Mouse (Mus musculus) intestine, embryonic 14.5 days (tissue): ENCODE measurements around the gene Akt1s1. TPM values are rescaled to one million over a fixed set of nuclear protein-coding genes. Genes with fewer than 3 reads are reported as not detected.

ENCODE experiments used
- ATAC-seq: fragments of 200-750 bp; cut with Nextera tagmentation; replicated peaks from 2 replicates; pipeline ENCODE4 v1.8.0; 2017; ENCODE audit warnings: low read depth, moderate number of reproducible peaks, moderate TSS enrichment, moderate library complexity; ENCODE audit not compliant: low FRiP score, low TSS enrichment
- DNase-seq: peaks from one replicate; pipeline ENCODE4 v3.0.0-alpha.2; 2018; ENCODE audit warnings: low spot score
- H3K27ac ChIP-seq: fragments of 300-500 bp; sonication (generic); 2 replicates; pipeline ENCODE4 v1.5.1; 2014; ENCODE audit warnings: low read depth, mild to moderate bottlenecking, control low read depth
- H3K27me3 ChIP-seq: fragments of 300-500 bp; sonication (generic); replicated peaks from 2 replicates; pipeline ENCODE4 v1.6.1; 2014; ENCODE audit warnings: low read length, control low read depth; ENCODE audit not compliant: control insufficient read depth, insufficient read depth
- H3K36me3 ChIP-seq: fragments of 300-500 bp; sonication (generic); 2 replicates; pipeline ENCODE4 v1.6.1; 2014; ENCODE audit warnings: low read length, control low read depth; ENCODE audit not compliant: control insufficient read depth, insufficient read depth
- H3K4me1 ChIP-seq: fragments of 300-500 bp; sonication (generic); replicated peaks from 2 replicates; pipeline ENCODE4 v1.6.1; 2014; ENCODE audit warnings: low read length, control low read depth, mixed read lengths; ENCODE audit not compliant: control insufficient read depth, insufficient read depth
- H3K4me2 ChIP-seq: fragments of 300-500 bp; sonication (generic); 2 replicates; pipeline ENCODE4 v1.6.1; 2014; ENCODE audit warnings: low read length
- H3K4me3 ChIP-seq: fragments of 300-500 bp; sonication (generic); 2 replicates; pipeline ENCODE4 v1.5.1; 2014; ENCODE audit warnings: low read depth, low read length, control low read depth, mixed read lengths
- H3K9ac ChIP-seq: fragments of 300-500 bp; sonication (generic); 2 replicates; pipeline ENCODE4 v1.6.1; 2014; ENCODE audit warnings: mild to moderate bottlenecking, low read length
- H3K9me3 ChIP-seq: fragments of 300-500 bp; sonication (generic); 2 replicates; pipeline ENCODE4 v1.6.1; 2016; ENCODE audit warnings: low read length, control low read depth; ENCODE audit not compliant: control insufficient read depth
- WGBS: fragments of 180-500 bp; shearing (Covaris S2); extraction: QIAGEN DNeasy Blood & Tissue Kit; methylation state at CpG from one replicate; pipeline ENCODE4 v1.1.7; 2014; 5-methylcytosine and 5-hydroxymethylcytosine counted together
- polyA plus RNA-seq: library from polyadenylated mRNA; unstranded; fragments of >200 nt; fragmentation: Nextera tagmentation; extraction: Ambion mirVana; gene quantifications from 2 replicates; pipeline ENCODE4 v1.2.1, GENCODE M21; 2014

Akt1s1 gene
- polyA plus RNA-seq, 1 experiment from 2014 or later: 68.0 TPM

DNA sequence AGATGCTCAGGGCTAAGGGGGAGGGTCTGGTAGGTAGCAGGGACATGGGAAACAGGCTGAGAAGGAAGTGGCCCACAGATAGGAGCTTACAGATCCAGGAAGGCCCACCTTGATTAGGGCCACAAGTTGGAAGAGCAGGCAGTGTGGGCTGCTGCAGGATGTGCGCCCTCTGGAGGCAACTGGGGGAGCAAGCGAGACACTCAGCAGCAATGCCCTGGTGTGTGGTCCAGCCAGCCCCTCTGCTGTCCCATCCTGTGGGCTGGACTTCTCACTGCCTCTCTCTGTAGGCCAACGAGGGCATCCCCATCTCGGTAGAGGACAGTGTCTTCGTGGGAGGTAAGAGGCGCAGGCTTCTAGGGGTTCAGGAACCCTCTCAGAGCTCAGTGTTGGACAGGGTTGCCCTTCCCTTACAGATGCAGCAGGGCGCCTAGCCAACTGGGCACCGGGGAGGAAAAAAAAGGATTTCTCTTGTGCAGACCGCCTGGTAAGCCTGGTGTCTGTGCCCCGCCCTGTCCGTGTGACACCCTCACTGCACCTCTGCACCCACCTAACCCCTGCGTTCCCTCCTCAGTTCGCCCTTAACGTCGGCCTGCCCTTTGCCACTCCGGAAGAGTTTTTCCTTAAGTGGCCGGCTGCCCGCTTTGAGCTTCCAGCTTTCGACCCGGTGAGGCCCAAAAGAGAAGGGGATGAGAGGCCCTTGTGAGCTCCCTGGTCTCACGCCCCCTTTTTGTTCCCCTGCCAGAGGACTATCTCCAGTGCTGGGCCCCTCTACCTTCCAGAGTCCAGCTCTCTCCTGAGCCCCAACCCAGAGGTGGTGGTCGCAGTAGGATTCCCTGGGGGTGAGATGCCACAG is 12.0 kb downstream of the Akt1s1 start:
- Histone ChIP-seq H3K9ac (no peak overlapping the region), H3K27ac (peak overlapping the region; percentile 47; the same call in 1 of the 2 replicates)
- DNase-seq: peak; percentile 85

DNA sequence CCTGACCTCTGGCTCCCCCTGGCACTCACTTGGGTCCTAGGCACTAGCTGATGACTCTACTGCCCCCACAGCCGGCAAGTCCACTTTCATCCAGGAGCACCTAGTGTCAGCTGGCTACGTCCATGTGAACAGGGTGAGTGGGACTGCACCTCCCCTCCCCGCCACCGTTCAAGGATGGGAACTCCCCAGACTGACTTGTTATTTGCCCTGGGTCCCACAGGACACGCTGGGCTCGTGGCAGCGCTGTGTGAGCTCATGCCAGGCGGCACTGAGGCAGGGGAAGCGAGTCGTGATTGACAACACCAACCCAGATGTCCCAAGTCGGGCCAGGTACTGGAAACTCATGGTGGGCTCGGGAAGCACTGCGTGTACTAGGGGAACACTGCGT is 12.6 kb downstream of the Akt1s1 start:
- Histone ChIP-seq H3K4me1 (peaks cover 42% of the 10 kb centered on the region), H3K4me3 (no peak overlapping the region), H3K4me2 (no peak overlapping the region), H3K36me3 (peaks cover 51% of the 10 kb centered on the region), H3K27me3 (no peaks in the 10 kb centered on the region), H3K9me3 (no peaks in the 10 kb centered on the region), H3K27ac (no peak overlapping the region), H3K9ac (no peak overlapping the region)
- no peak for DNase-seq
- no peak for ATAC-seq
- WGBS: 83% methylated on average over 14 of the region's 14 CpGs

More for the DNA sequence above, 12.0 kb downstream of the Akt1s1 start:
- Histone ChIP-seq H3K9me3 (no peaks in the 10 kb centered on the region), H3K4me1 (peaks cover 38% of the 10 kb centered on the region), H3K27me3 (no peaks in the 10 kb centered on the region), H3K4me3 (no peak overlapping the region), H3K36me3 (peaks cover 45% of the 10 kb centered on the region), H3K4me2 (no peak overlapping the region)
- peak; percentile 34; the same call in 1 of the 2 replicates for ATAC-seq
- WGBS: 61% methylated on average over 22 of the region's 22 CpGs

GRCm38 (mm10) chr7:44862434-44862833 is 13.6 kb downstream of the Akt1s1 start:
- no peak overlapping the region for H3K9ac ChIP-seq
- H3K9me3 ChIP-seq: no peaks in the 10 kb centered on the region
- no peak overlapping the region for H3K4me3 ChIP-seq
- DNase-seq (no peak), ATAC-seq (no peak)
- WGBS: 69% methylated on average over 8 of the region's 8 CpGs
- H3K4me1 ChIP-seq: peaks cover 47% of the 10 kb centered on the region
- H3K27me3 ChIP-seq: no peaks in the 10 kb centered on the region
- peaks cover 56% of the 10 kb centered on the region for H3K36me3 ChIP-seq
- H3K27ac ChIP-seq: no peak overlapping the region
- no peak overlapping the region for H3K4me2 ChIP-seq

- no peak overlapping the region for H3K27ac ChIP-seq
- peaks cover 56% of the 10 kb centered on the region for H3K36me3 ChIP-seq
- no peak overlapping the region for H3K4me3 ChIP-seq
- DNase-seq (no peak), ATAC-seq (no peak)
- 87% methylated on average over 14 of the region's 14 CpGs for WGBS
- H3K27me3 ChIP-seq: no peaks in the 10 kb centered on the region
- H3K9ac ChIP-seq: no peak overlapping the region
- H3K4me1 ChIP-seq: peaks cover 47% of the 10 kb centered on the region
- no peaks in the 10 kb centered on the region for H3K9me3 ChIP-seq
- H3K4me2 ChIP-seq: no peak overlapping the region
Measured at GRCm38 (mm10) chr7:44863210-44863609, 14.4 kb downstream of the Akt1s1 start.

- no peak overlapping the region for H3K9ac ChIP-seq
- no peak overlapping the region for H3K4me2 ChIP-seq
- peaks cover 56% of the 10 kb centered on the region for H3K36me3 ChIP-seq
- DNase-seq (no peak), ATAC-seq (no peak)
- no peak overlapping the region for H3K4me3 ChIP-seq
- H3K9me3 ChIP-seq: no peaks in the 10 kb centered on the region
- 88% methylated on average over 11 of the region's 11 CpGs for WGBS
- peaks cover 49% of the 10 kb centered on the region for H3K4me1 ChIP-seq
- H3K27me3 ChIP-seq: no peaks in the 10 kb centered on the region
- no peak overlapping the region for H3K27ac ChIP-seq
Measured at GRCm38 (mm10) chr7:44863982-44864494, 15.2 kb downstream of the Akt1s1 start.

DNA sequence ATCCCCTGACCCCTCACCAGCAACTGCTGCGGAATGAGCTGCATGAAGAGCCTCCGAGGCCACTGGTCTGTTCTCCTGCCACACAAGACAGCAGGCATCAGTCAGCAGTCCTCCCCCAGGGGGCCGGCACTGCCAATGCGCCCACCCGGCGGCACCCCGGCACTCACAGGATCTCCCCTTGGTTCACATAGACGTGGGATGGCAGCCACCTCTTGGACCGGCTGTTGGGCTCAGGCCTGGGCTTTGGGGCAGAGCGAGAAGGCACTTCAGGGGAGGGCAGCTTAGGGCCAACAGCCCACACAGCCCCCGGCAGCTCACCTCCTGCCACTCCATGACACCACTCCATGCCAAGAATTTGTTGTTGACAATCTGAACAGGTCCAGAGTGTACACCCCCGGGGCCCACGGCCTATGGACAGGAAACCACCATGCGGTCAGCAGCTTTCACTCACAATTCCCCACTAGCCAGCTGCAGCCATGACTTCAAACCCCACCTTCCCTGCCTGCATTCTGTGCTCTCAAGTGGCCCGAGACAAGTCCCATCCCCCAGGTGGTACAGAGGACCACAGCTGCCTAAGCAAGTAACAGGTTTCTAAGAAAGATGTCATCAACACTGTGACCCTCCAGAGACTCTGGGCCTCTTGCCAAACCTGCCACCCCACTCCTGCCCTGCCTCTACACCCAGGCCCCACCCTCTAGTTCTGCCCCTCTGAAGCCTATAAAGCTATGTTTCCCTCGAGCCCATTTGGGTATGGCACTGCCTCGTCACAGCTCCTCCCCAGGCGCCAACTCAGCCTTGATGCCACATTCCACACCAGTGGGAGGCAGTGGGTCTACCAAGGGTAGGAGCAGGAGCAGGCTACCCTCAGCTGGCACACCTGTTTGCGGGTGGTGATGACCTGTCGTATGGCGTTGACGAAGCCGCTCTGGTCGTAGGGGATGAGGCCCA is 16.1 kb downstream of the Akt1s1 start:
- WGBS: 82% methylated on average over 24 of the region's 24 CpGs
- Histone ChIP-seq H3K4me3 (no peak overlapping the region), H3K9me3 (no peaks in the 10 kb centered on the region), H3K27me3 (no peaks in the 10 kb centered on the region), H3K36me3 (peaks cover 56% of the 10 kb centered on the region), H3K4me1 (peaks cover 49% of the 10 kb centered on the region), H3K9ac (no peak overlapping the region), H3K4me2 (no peak overlapping the region), H3K27ac (no peak overlapping the region)
- ATAC-seq: no peak
- no peak for DNase-seq

DNA sequence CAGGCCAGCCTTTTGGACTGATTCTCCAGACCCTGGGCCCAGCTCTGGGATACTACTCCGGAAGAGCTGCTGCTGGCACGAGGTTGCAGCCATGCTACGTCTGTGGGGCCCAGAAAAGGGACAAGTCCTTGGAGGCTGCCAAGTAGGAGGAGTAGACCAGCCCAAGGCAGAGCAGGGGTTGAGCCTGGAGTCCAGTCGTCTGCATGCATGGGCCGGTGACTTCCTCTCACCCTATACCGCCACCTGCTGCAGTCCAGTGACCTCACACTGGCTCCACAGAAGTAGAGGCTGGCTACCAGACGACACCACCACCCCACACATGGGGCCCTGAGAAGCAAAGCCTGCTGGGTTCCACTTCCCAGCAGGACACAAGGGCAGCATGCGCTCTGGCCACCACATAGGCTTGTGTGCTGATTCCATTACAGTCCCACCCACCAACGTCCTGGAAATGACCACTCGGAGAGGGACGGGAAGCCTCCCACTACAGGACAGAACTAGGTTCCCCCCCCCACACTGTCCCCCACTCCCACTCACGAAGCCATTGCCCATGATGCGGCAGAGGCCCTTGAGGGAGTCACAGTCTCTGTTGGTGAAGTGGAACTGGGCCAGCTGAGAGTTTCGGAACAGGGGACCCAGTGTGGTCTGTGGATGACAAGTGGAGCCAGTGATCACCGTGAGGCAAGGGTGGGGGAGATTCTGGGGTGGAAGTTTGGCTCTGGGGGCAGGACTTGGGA is 17.7 kb downstream of the Akt1s1 start:
- DNase-seq: no peak
- 45% methylated on average over 15 of the region's 15 CpGs for WGBS
- peaks cover 52% of the 10 kb centered on the region for H3K36me3 ChIP-seq

More for the DNA sequence above, 17.7 kb downstream of the Akt1s1 start:
- Histone ChIP-seq H3K9ac (peak overlapping the region; percentile 29; the same call in 1 of the 2 replicates), H3K4me3 (peak overlapping the region; percentile 21; the same call in 1 of the 2 replicates), H3K27me3 (no peaks in the 10 kb centered on the region), H3K4me1 (peaks cover 41% of the 10 kb centered on the region), H3K4me2 (peak overlapping the region; percentile 79), H3K9me3 (no peaks in the 10 kb centered on the region), H3K27ac (peak overlapping the region; percentile 38; the same call in 1 of the 2 replicates)
- ATAC-seq: no peak
